9 mouse cellular contexts compared by ENCODE assay signal in the genomic region with DNA sequence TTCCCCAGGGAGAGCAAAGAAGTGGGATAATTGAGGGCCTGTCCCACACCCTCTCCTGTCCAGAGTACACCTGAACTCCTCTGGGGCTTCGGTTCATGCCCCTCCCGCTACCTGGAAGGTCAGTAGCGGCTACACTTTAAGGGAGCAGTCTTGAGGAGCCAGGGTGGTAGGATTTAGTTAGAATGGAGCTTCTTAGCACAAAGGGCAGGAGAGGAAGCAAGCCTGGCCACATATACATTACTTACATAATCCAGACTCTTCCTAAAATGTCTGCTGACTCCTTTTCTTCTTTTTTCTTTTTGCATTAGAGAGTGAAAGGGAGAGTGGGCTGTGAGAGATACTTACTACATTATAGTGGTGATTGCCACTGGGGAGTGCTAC. TPM values are rescaled to one million over a fixed set of nuclear protein-coding genes. Genes with fewer than 3 reads are reported as not detected.
A peak's percentile ranks its signal among the peaks of the same experiment; 100 is the strongest.
DNase-seq lines count a peak whose midpoint lies in the region; ATAC-seq and TF ChIP-seq lines count a peak whose summit lies in the region.
"Had no signal": no experiment of that assay in that cellular context is flagged by ENCODE, and none has a peak within 500 bp of the region (broad histone marks: within the 10 kb centered on the region; RNA-seq: fewer than 3 reads in every experiment).

No protein-coding gene starts in this region.

- TF ChIP-seq POLR2A in lung, adult 2 months (IDR thresholded peaks at IDR 0.05; ENCODE audit: borderline replicate concordance, extremely low read depth, low read depth, low read length) = no peak

- no peaks in the 10 kb centered on the region for H3K36me3 ChIP-seq in lung, embryonic 16.5 days (ENCODE audit: control insufficient read depth, insufficient read depth, low read length)
- H3K36me3 ChIP-seq in hindbrain, postnatal 0 days (ENCODE audit: insufficient read depth, low read length) = no peaks in the 10 kb centered on the region
- no peaks in the 10 kb centered on the region for H3K36me3 ChIP-seq in neural tube, embryonic 13.5 days
- H3K36me3 ChIP-seq: limb, embryonic 15.5 days had no signal

- no peak for TF ChIP-seq CTCF in lung, adult 2 months (IDR thresholded peaks at IDR 0.05; ENCODE audit: insufficient read depth, low read length)
- no peak for TF ChIP-seq CTCF in hindbrain, postnatal 0 days (IDR thresholded peaks at IDR 0.05; ENCODE audit: low read depth)

- no peak overlapping the region for H3K4me3 ChIP-seq in lung, embryonic 16.5 days (ENCODE audit: low read length)
- no peak overlapping the region for H3K4me3 ChIP-seq in lung, adult 2 months (replicated peaks; ENCODE audit: extremely low read depth, low read depth, low read length)
- H3K4me3 ChIP-seq in hindbrain, postnatal 0 days (ENCODE audit: low read length) = no peak overlapping the region
- no peak overlapping the region for H3K4me3 ChIP-seq in neural tube, embryonic 13.5 days
- H3K4me3 ChIP-seq: limb, embryonic 15.5 days had no signal

- no peaks in the 10 kb centered on the region for H3K9me3 ChIP-seq in lung, embryonic 16.5 days (ENCODE audit: control insufficient read depth, low read length)
- H3K9me3 ChIP-seq in hindbrain, postnatal 0 days (ENCODE audit: low read length) = no peaks in the 10 kb centered on the region
- no peaks in the 10 kb centered on the region for H3K9me3 ChIP-seq in neural tube, embryonic 13.5 days
- H3K9me3 ChIP-seq: limb, embryonic 15.5 days had no signal

- no peak for ATAC-seq in lung, embryonic 16.5 days (ENCODE audit: low read depth)
- no peak for ATAC-seq in hindbrain, postnatal 0 days
- ATAC-seq in neural tube, embryonic 13.5 days (ENCODE audit: low read depth) = no peak

- H3K4me1 ChIP-seq in lung, embryonic 16.5 days (replicated peaks; ENCODE audit: control insufficient read depth, insufficient read depth, low read length) = peaks cover 34% of the 10 kb centered on the region
- peaks cover 9% of the 10 kb centered on the region for H3K4me1 ChIP-seq in lung, adult 2 months (ENCODE audit: control insufficient read depth, insufficient read depth, low read length)
- H3K4me1 ChIP-seq in hindbrain, postnatal 0 days (ENCODE audit: insufficient read depth, low read length) = peaks cover 18% of the 10 kb centered on the region
- peaks cover 28% of the 10 kb centered on the region for H3K4me1 ChIP-seq in neural tube, embryonic 13.5 days (replicated peaks)

- 28% methylated on average over 3 of the region's 3 CpGs for WGBS in lung, embryonic 16.5 days
- 50% methylated on average over 3 of the region's 3 CpGs for WGBS in lung, adult 2 months
- 12% methylated on average over 3 of the region's 3 CpGs for WGBS in hindbrain, postnatal 0 days
- 7% methylated on average over 3 of the region's 3 CpGs for WGBS in neural tube, embryonic 13.5 days

- peaks cover 14% of the 10 kb centered on the region for H3K27me3 ChIP-seq in lung, embryonic 16.5 days (ENCODE audit: control insufficient read depth, insufficient read depth, low read depth, low read length)
- no peaks in the 10 kb centered on the region for H3K27me3 ChIP-seq in hindbrain, postnatal 0 days (ENCODE audit: insufficient read depth, low read length)
- peaks cover 56% of the 10 kb centered on the region for H3K27me3 ChIP-seq in neural tube, embryonic 13.5 days

- peak overlapping the region; percentile 35 for H3K4me2 ChIP-seq in lung, embryonic 16.5 days (ENCODE audit: low read depth, low read length)
- no peak overlapping the region for H3K4me2 ChIP-seq in hindbrain, postnatal 0 days (ENCODE audit: low read depth, low read length)
- peak overlapping the region; percentile 41 for H3K4me2 ChIP-seq in neural tube, embryonic 13.5 days
- H3K4me2 ChIP-seq: limb, embryonic 15.5 days had no signal

- H3K9ac ChIP-seq in lung, embryonic 16.5 days (ENCODE audit: low read length) = no peak overlapping the region
- H3K9ac ChIP-seq in hindbrain, postnatal 0 days (replicated peaks; ENCODE audit: low read length) = no peak overlapping the region
- H3K9ac ChIP-seq in neural tube, embryonic 13.5 days = peak overlapping the region; percentile 54
- H3K9ac ChIP-seq: limb, embryonic 15.5 days had no signal

- H3K27ac ChIP-seq in lung, embryonic 16.5 days (ENCODE audit: low read length) = peak overlapping the region; percentile 80
- H3K27ac ChIP-seq in hindbrain, postnatal 0 days = peak overlapping the region; percentile 36; the same call in 1 of the 2 replicates
- H3K27ac ChIP-seq in neural tube, embryonic 13.5 days (replicated peaks) = 0 out of 2 replicates have a peak overlapping the region, but pooled peaks have one; percentile 30
- H3K27ac ChIP-seq: limb, embryonic 15.5 days had no signal

- peak; percentile 60 for DNase-seq in heart, adult 11 months
- DNase-seq in heart, adult 8-10 months (ENCODE audit: low spot score) = no peak
- no peak for DNase-seq in lung, adult 2 months
- no peak for DNase-seq in hindbrain, postnatal 0 days (ENCODE audit: low spot score)
- DNase-seq in cerebellum, adult 9-11 months = no peak
- no peak for DNase-seq in spleen, postnatal 4 days (ENCODE audit: low spot score in 2 of 2)

RNA-seq across cellular contexts. Expression of gene Ptgs1, which starts 31.4 kb away (rescaled TPM):
- 10 to 100 TPM; 10.9 to 23.6 (median 16.1) TPM for total RNA-seq in heart, adult 8-10 months (2022)
- polyA plus RNA-seq in lung, embryonic 16.5 days (2015; fragmentation: Nextera tagmentation; extraction: Ambion mirVana) = 76.1 and 83.5 TPM in 2 replicates
- polyA plus RNA-seq in lung, adult 2 months (2012; rRNA removed) = 58.4 and 66.1 TPM in 2 replicates
- total RNA-seq in hindbrain, postnatal 0 days (2014; rRNA removed) = 6.8 and 8.0 TPM in 2 replicates
- 7.5 and 7.9 TPM in 2 replicates for polyA plus RNA-seq in hindbrain, postnatal 0 days (2015; fragmentation: Nextera tagmentation; extraction: Ambion mirVana)
- polyA plus RNA-seq in neural tube, embryonic 13.5 days (2015; fragmentation: Nextera tagmentation; extraction: Ambion mirVana) = 5.8 and 6.8 TPM in 2 replicates

Comparison
In these comparisons a context has a peak if more than half of its experiments do, and no peak if none do; other contexts are left out.
1. H3K27ac ChIP-seq: peak in every context shown above with its lines; median percentile 80 in lung, embryonic 16.5 days; 36 in hindbrain, postnatal 0 days; 30 in neural tube, embryonic 13.5 days.